Mouse (Mus musculus): Measurements from ENCODE around the gene Slitrk2. TPM values are rescaled to one million over a fixed set of nuclear protein-coding genes. Genes with fewer than 3 reads are reported as not detected.

The Slitrk2 gene
- polyA plus RNA-seq (2014; fragmentation: Illumina TruSeq; extraction: RNeasy Lipid Tissue Mini Kit (QIAGEN cat#74804); ENCODE audit: low read depth, low replicate concordance) = 1.5 TPM

DNA sequence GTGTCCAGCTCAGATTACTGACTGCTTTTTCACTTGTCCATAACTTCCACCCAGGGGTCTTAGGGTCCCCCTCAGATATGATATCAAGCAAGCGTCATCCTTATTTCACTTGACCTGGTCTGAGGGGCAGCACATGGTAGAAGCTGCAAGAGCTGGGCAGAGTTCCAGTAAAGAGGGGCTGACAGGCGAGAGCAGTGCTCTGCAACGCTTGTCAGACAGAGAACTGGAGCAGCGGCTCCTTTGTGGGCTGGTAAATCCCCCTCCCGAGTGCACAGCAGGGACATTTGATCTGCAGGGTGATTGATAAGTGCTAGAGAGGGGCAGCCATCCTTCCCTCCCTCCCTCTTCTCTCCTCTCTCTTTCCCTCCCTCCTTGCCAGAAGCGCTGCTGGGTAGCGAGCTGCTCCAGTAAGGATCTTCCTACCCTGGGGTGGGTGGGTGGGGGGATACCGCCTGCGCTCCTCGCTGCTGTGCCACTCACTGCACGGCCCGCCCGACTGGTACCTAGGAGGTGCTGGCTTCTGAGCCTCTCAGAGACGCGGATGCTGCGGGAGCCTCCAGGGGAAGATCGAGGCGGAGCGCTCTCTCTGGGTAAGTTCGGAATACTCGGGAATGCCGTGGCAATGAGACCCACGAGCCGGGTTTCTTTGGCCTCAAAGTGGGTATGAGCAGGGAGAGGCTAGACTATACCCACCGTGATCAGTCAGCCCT is at the start of gene Slitrk2:
Slitrk2 (plus strand) TSS at position 408 of the 710 bp plus-strand sequence.

